Mouse (Mus musculus) macrophage (primary cell): ENCODE results near the gene Large2. TPM values are rescaled to one million over a fixed set of nuclear protein-coding genes. Genes with fewer than 3 reads are reported as not detected.

Experiments used
- H3K27ac ChIP-seq: fragments of 350-480 bp; formaldehyde crosslinking; 2 replicates; pipeline ENCODE4 v1.9.0; 2021
- H3K36me3 ChIP-seq: fragments of 350-480 bp; formaldehyde crosslinking; 2 replicates; pipeline ENCODE4 v1.9.0; 2021; ENCODE audit errors: inconsistent target
- H3K4me3 ChIP-seq: fragments of 350-480 bp; formaldehyde crosslinking; 2 replicates; pipeline ENCODE4 v1.9.0; 2021; ENCODE audit errors: inconsistent target
- H3K79me2 ChIP-seq: fragments of 350-480 bp; formaldehyde crosslinking; 2 replicates; pipeline ENCODE4 v1.9.0; 2021; ENCODE audit errors: inconsistent target
- WGBS: methylation state at CpG from one replicate; pipeline ENCODE4 v1.1.7; 2026; ENCODE audit warnings: inconsistent platforms; ENCODE audit not compliant: missing documents; 5-methylcytosine and 5-hydroxymethylcytosine counted together
- polyA plus RNA-seq: library from polyadenylated mRNA; stranded (reverse); fragments of 250-400 nt; gene quantifications from 3 replicates; pipeline ENCODE4 v1.2.4, GENCODE M21; 2018; ENCODE audit warnings: inconsistent platforms

Gene Large2
- polyA plus RNA-seq, 1 experiment from 2014 or later, result not detected

DNA sequence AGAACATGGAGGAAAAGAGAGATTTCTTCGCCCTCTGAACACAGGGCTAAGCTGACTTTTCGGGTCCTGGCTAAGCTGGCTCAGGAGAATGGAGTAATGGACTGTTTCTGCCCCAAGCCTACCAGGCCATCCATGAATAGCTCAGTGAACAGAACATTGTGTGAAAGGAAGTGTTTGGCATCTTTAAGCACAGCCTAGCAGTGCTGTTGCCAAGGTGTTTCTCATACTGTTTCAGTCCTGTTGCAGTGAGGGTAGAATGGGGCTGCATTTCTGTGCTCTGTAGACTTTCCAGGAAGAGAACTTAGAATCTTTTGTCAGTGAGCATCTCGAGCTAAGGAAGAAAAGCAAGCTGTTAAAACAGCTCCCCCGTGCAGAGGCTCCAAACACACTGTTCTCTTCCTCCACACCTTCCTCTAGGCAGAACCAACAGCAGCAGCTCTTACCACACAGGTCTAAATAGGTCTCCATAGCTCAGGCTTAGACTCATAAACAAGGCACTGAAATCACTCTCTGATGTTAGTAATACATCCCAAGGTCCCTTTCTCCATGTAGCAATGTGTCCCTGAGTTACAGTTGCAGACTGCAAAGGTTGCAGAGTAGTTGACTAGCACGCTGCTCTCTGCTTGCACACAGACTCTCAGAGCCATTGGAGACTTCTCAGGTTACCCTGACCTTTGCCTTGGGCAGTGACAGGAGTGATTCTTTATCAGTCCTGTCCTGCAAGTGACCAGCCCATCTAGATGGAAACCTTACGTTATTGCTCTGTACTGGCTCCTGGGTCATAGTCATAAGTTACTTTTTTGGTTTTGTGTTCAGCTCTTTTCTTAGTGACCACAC, 24.9 kb downstream of the Large2 start:
- H3K36me3 ChIP-seq, result peaks cover 79% of the 10 kb centered on the region
- no peaks in the 10 kb centered on the region for H3K79me2 ChIP-seq
- WGBS, result 96% methylated on average over 6 of the region's 6 CpGs
- no peak overlapping the region for H3K27ac ChIP-seq
- no peak overlapping the region for H3K4me3 ChIP-seq

DNA sequence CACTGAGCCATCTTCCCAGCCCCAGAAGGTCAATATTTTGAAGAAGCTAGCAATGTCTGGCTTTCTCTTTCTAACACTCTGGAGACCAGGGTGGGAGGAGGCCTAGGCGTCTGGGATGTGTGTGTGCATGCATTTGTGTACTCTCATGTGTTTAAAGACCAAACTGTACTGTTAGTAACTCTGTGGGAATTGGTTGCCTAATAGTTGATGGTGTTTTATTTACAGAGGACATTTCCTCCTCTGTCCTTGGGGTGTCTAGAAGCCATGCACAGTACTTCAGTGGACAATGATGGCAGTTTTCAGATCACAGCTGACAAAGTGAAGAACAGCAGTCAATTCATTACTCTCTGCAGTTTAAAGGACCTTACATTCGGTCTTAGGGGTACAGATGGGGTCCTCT, 27.5 kb downstream of the Large2 start:
- Histone ChIP-seq H3K27ac (no peak overlapping the region), H3K79me2 (no peaks in the 10 kb centered on the region), H3K36me3 (peaks cover 63% of the 10 kb centered on the region), H3K4me3 (no peak overlapping the region)
- 95% methylated on average over 2 of the region's 2 CpGs for WGBS

- H3K79me2 ChIP-seq, result no peaks in the 10 kb centered on the region
- no peak overlapping the region for H3K27ac ChIP-seq
- H3K4me3 ChIP-seq, result no peak overlapping the region
- H3K36me3 ChIP-seq, result peaks cover 21% of the 10 kb centered on the region
Observed at GRCm38 (mm10) chr2:92342418-92342817, 32.3 kb downstream of the Large2 start.

DNA sequence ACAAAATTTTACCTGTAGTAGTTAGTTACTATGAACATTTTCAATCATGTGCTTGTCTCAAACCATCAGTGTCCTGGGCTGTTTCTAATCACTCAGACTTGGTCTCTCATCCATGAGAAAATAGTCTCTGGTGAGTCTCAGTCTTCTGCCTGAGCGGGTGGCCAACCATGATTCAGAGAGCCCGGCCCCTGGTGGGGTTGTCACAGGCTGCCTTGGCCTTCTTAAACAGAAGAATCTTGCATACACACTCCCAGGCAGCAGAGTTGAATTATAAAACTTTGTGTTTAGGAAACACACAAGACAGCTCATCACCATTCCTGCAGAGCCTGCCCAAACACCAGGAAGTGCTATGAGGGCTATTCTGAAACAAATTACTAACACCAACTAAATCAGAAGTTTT, 42.8 kb downstream of the Large2 start:
- Histone ChIP-seq H3K4me3 (no peak overlapping the region), H3K79me2 (no peaks in the 10 kb centered on the region), H3K36me3 (peaks cover 69% of the 10 kb centered on the region), H3K27ac (no peak overlapping the region)
- 94% methylated on average over 2 of the region's 2 CpGs for WGBS

DNA sequence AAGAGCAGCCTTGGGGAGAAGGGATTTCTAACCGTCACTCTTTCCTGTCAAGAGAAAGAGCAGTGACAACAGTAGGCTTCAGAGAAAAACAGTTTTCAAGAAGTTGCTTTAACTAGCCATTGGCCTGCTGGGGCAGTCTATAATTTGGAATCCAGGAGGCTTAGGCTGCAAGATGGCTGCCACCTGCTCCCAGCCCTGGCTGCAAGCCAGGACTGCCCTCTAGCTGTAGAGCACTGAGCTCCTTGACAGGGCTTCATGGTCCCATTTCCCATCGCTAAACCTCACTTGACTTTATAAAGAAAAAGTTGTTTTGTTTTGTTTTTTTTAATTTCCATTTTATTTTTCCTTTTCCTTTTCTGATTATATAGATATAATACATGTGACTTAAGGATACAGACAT, 43.3 kb downstream of the Large2 start:
- 100% methylated on average over 2 of the region's 2 CpGs for WGBS
- Histone ChIP-seq H3K79me2 (no peaks in the 10 kb centered on the region), H3K4me3 (no peak overlapping the region), H3K27ac (no peak overlapping the region), H3K36me3 (peaks cover 72% of the 10 kb centered on the region)

- H3K36me3 ChIP-seq, result peaks cover 77% of the 10 kb centered on the region
- H3K4me3 ChIP-seq, result no peak overlapping the region
- no peaks in the 10 kb centered on the region for H3K79me2 ChIP-seq
- WGBS, result 72% methylated on average over 2 of the region's 2 CpGs
- H3K27ac ChIP-seq, result no peak overlapping the region
Observed at GRCm38 (mm10) chr2:92330840-92331239, 43.8 kb downstream of the Large2 start.

- 87% methylated on average over 8 of the region's 8 CpGs for WGBS
Observed at GRCm38 (mm10) chr2:92328206-92328605, 46.5 kb downstream of the Large2 start.

DNA sequence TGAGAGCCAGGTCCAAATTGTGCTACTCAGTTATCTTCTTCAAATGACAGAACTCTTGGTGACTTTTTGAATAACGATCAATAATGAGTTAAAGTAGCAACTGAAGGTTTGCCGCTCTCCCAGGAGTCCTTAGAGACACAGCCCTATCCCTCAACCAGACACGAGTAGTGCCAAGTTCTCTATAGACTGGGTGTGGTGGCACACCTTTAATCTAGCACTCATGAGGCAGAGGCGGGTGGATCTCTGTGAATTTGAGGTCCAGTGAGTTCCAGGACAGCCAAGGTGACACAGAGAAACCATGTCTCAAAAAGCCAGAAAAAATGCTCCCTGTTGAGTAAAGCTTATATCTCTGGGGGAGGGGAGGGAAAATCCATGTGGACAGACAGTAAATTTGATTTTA, 47.1 kb downstream of the Large2 start:
- peaks cover 70% of the 10 kb centered on the region for H3K36me3 ChIP-seq
- WGBS, result 97% methylated on average over 4 of the region's 4 CpGs

More at GRCm38 (mm10) chr2:92328206-92328605, 46.5 kb downstream of the Large2 start:
- Histone ChIP-seq H3K36me3 (peaks cover 76% of the 10 kb centered on the region), H3K27ac (no peak overlapping the region), H3K4me3 (no peak overlapping the region), H3K79me2 (no peaks in the 10 kb centered on the region)

DNA sequence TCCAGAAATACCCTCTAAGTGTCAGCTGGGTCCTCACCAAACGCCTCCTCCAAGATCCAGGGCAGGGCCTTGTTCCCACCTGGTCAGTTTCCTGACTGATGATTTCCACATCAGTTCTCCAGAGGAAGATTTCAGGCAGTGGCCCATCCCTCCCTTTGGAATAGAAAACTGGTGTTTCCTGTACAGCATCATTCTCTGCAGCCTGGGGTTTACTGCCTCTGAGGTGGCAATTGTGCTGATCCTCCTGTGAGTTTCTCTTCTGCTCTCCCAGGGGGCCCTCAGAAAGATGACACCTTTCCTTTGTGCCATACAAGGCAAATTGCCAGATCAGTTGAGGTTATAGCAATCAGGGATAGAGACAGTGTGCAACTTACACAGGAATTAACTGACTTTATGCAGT, 48.4 kb downstream of the Large2 start:
- H3K79me2 ChIP-seq, result no peaks in the 10 kb centered on the region
- no peak overlapping the region for H3K4me3 ChIP-seq
- 88% methylated on average over 1 of the region's 1 CpGs for WGBS
- H3K36me3 ChIP-seq, result peaks cover 68% of the 10 kb centered on the region
- H3K27ac ChIP-seq, result no peak overlapping the region

More for the DNA sequence above, 47.1 kb downstream of the Large2 start:
- Histone ChIP-seq H3K27ac (no peak overlapping the region), H3K4me3 (no peak overlapping the region), H3K79me2 (no peaks in the 10 kb centered on the region)

- peaks cover 64% of the 10 kb centered on the region for H3K36me3 ChIP-seq
- no peaks in the 10 kb centered on the region for H3K79me2 ChIP-seq
- H3K4me3 ChIP-seq, result no peak overlapping the region
- 95% methylated on average over 6 of the region's 7 CpGs for WGBS
- no peak overlapping the region for H3K27ac ChIP-seq
Observed at GRCm38 (mm10) chr2:92325676-92326075, 49.0 kb downstream of the Large2 start.

DNA sequence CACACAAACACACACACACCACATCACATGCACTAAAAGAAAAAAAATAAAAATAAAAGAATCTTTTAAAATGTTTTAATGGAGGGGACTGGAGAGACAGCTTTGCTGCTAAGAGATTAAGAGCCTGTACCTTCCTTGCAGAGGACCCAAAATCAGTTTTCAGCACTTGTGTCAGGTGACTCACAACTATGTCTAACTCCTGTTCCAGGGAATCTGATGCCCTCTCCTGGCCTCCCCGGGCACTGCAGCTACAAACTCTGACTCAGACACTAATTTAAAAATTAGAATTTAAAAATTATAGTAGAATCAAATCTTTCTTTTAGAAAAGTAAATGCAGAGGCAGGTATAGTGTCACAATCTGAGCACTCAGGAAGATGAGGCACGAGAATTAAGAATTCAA, 52.0 kb downstream of the Large2 start:
- peaks cover 51% of the 10 kb centered on the region for H3K36me3 ChIP-seq
- H3K79me2 ChIP-seq, result no peaks in the 10 kb centered on the region
- no peak overlapping the region for H3K4me3 ChIP-seq
- H3K27ac ChIP-seq, result no peak overlapping the region
- 89% methylated on average over 2 of the region's 2 CpGs for WGBS

DNA sequence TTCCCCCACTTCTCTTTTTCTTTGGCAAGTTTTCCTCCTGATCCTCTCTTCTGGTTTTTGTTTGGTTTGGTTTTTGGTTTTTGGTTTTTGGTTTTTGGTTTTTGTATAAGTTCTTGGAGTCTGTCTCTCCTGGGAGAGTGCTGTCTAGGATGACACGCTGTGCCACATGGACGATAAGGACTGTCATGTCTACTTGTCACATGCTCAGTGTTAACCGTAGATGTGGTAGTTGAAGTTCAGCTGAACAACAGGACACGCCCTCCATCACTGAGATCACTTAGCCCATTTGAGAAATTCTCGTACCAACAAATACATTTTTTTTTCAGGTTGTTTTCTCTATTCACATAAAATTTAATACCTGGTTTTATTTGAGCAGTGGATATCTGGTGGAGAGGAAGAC, 57.4 kb downstream of the Large2 start:
- Histone ChIP-seq H3K4me3 (no peak overlapping the region), H3K79me2 (no peaks in the 10 kb centered on the region), H3K27ac (no peak overlapping the region), H3K36me3 (peaks cover 20% of the 10 kb centered on the region; the same call in 1 of the 2 replicates)
- 86% methylated on average over 5 of the region's 5 CpGs for WGBS

- H3K79me2 ChIP-seq, result no peaks in the 10 kb centered on the region
- 36% methylated on average over 3 of the region's 3 CpGs for WGBS
- no peak overlapping the region for H3K27ac ChIP-seq
- H3K4me3 ChIP-seq, result no peak overlapping the region
- H3K36me3 ChIP-seq, result peaks cover 14% of the 10 kb centered on the region; the same call in 1 of the 2 replicates
Observed at GRCm38 (mm10) chr2:92316652-92317051, 58.0 kb downstream of the Large2 start.
